Mouse (Mus musculus): ENCODE measurements around the gene Pam16.

DNA sequence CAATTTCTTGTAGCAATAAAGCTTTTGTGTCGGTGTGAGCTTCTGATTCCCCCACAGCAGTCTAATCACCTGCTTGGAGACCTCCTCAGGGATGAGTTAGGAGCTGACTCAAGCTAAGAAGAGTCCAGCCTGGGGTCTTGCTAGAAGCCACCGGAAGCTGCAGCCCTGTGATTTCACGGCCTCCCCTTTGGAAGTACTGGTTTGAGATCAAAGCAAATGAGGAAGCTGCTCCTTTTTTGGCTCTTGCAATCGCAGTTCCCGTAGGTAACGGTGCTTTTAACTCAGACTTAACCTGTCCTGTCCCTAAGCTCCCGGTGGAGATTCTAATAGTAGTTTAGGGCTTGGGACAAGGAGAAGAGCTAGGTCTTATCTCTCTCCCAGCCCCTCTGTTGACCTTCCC lies 46.2 kb downstream of the Pam16 start:
- TF ChIP-seq CTCF (IDR thresholded peaks at IDR 0.05; ENCODE audit: insufficient read depth, low read depth, low read length) (no peak), POLR2A (IDR thresholded peaks at IDR 0.05; ENCODE audit: insufficient read depth, low read depth, low read length) (no peak)
